Mouse (Mus musculus): Measurements from ENCODE around the gene Tm9sf1. TPM values are rescaled to one million over a fixed set of nuclear protein-coding genes. Genes with fewer than 3 reads are reported as not detected.

The Tm9sf1 gene
- total RNA-seq, 2 experiments from 2014 or later = 42.2 to 49.7 TPM

DNA sequence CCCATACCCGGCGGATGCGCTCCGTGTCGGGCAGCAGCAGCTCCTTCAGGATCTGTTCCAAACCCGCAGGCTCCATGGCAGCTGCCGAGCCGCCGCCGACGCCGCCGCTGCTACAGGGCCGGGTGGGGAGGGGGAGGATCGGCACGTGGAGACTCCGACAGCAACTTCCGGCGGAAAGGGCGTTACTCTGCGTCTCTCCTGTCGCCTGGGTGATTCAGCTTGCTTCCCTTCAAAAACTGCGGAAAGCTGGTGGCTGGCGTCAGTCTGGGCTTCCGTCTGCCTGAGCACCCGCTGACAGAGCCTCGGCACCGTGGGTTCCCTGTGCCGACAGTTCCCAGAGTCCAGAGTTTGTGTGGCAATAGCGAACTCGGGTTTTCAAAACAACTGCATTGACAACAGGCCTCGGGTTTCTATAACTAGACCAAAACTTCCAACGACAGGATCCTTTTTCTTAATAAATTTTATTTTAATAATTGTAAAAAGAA is 8.0 kb downstream of the Tm9sf1 start, which contains the start of gene Ipo4:
Gene Ipo4, minus strand, starts transcription at position 435 of the 485 bp plus-strand sequence.
- peak; percentile 79 for DNase-seq (ENCODE audit: extremely low spot score in 1 of 2, low spot score in 1 of 2)

DNA sequence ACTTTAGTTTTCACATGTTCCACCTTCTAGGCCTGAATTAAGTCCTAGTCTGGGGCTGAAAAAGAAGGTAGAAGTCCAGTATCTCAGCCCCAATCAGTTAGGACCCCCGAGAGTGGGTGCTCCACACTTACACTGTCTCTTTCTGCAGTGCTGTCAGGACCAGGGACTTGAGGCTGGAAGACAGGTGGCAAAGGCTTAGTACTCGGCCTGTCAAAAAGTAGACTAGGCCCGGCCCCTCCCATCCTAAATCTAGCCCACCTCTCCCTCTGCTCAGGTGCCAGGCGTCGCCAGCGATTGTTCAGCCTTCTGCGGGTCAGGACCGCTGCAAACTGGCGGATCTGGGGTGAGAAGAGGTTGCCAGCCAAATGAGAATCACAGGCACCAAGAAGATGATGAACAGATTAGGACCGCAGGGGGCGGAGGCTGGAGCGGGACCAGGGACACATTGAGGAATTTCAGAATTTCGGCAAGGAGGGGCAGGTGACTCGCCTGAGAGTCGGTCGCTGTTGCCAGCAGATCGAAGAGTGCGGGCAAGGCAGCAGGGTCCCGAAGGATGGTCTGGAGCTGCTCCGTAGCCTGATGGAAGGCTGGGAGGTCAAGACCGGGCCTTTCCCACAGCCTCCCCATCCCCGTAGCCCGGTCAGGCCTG is 8.6 kb downstream of the Tm9sf1 start:
- peak in 1 of 2 experiments; percentile 24 for DNase-seq (ENCODE audit: extremely low spot score in 1 of 2, low spot score in 1 of 2)

DNA sequence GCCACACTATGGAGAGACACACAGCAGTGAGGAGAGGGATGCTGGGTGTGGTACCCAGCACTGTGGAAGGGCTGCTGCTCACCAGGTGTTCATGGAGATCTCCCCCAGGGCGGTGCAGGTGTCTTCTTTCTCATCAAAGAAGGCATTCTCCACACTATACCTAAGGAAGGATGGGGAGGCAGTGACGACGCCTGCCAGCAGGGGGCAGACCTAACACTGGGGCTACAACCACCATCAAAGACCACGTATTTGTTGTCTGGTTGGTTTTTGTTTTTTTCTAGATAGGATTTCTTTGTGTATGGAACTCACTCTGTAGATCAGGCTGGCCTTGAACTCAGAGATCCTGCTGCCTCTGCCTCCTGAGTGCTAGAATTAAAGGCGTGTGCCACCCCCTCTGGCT is 14.3 kb downstream of the Tm9sf1 start:
- peak in 1 of 2 experiments; percentile 66 for DNase-seq (ENCODE audit: extremely low spot score in 1 of 2, low spot score in 1 of 2)

DNA sequence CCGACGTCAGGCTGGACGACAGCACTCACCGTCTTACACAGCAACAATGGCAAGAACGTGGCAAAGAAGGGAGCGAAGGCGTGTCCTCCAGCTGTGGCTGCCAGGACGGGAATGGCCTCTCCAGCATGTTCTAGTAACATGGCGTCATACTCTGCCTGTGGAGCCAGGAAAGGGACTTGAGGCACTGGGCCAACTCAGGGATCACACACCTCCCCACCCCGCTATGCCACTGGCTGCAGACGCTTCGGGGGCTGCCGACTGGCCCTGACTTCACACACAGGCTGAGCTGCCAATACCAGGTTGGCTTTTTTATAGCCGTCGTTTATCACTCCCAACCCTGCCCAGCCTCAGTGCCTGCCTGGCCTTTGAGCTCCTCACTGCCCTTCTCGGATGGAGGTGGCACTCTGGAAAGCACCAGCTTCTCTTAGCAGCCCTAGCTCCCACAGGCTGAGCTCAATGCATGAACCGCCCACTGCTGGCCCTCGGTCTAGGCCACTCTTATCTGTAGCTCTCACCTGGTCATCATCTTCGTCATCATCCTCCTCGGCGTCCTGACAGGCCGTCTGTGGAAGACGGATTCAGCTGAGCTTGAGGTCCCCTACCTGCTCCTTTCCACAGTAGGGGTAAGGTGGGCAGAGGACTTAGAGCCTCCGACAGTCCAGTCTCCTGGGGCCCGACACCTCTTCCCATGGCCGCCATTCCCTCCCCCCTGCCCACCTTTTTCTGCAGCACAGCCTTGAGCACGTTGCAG is 15.4 kb downstream of the Tm9sf1 start:
- no peak for DNase-seq (ENCODE audit: extremely low spot score in 1 of 2, low spot score in 1 of 2)

DNA sequence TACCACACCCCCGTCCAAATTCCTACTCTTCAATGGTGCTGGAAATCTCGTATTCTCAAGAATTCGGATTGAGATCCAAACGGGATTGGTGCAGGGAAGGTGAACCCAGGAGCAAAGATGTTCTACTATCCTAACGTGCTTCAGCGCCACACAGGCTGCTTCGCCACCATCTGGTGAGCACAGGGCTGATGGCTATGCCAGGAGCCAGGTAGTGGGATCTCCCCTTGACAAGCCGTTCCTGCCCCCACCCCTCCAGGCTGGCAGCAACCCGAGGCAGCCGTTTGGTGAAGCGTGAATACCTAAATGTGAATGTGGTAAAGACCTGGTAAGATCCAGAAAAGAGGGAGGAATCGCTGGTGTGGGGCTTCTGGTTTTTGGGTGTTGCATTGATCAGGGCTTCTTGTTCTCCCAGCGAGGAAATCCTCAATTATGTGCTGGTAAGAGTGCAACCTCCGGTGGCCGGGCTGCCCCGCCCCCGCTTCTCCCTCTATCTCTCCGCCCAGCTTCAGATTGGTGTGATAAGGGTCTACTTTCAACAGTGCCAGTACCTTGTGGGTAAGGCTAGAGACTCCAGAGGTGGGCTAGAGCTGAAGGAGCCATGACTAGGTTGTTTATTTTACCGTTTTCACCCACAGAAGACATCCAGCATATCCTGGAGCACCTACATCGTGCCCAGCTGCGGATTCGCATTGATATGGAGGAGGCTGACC is 25.0 kb downstream of the Tm9sf1 start:
- no peak for DNase-seq (ENCODE audit: extremely low spot score in 1 of 2, low spot score in 1 of 2)

DNA sequence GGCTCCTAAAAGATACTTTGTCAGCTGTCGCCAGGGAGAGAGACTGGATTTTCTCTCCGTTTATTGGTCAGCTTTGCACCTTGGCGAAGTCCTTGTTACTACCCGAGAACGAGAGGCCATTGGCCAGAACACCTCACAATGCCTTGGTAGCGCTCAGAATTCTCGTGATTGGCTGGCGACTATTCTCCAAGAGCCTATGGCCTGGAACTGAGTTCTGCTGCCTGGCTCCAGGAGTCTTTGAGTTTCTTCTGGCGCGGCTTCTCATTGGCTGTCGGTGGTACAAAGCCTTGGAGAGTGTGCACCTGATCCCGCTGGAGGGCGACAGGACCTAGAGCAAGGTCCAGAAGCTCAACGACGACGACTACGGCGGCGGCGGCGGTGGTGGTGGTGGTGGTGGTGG is 25.8 kb downstream of the Tm9sf1 start, which contains the start of gene Rec8:
Gene Rec8, plus strand, starts transcription at position 216 of the 400 bp plus-strand sequence.
- DNase-seq (ENCODE audit: extremely low spot score in 1 of 2, low spot score in 1 of 2) = no peak

DNA sequence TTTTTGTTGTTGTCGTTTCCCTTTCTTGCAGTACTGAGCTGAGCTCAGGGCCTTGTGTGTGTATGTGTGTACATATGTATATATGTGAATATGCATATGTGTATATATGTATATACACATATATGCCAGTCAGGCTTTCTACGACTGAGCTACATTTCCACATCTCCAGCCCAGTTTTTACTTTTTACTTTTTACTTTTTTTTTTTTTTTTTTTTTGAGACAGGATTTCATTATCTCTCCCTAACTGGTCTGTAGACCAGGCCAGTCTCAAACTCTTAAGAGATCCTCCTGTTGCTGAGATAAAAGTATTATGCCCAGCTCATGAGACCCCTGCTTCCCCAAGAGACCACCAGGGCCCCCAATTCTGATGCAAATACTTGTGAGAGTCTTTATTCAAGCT is 26.8 kb downstream of the Tm9sf1 start:
- DNase-seq (ENCODE audit: extremely low spot score in 1 of 2, low spot score in 1 of 2) = no peak

DNA sequence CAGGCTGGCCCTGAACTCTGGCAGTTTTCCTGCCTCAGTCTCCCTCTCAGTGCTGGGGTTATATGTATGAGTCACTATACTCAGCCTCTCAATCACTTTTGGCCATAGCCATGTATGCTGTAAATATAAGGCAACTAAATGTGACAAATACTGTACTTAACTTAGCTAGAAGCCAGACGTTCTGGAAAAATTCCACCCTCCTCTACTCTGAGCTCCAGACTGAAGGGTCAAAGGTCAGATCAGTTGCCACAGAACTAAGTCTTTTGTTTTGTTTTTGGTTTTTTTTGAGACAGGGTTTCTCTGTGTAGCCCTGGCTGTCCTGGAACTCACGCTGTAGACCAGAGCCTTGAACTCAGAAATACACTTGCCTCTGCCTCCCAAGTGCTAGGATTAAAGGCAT is 27.7 kb downstream of the Tm9sf1 start:
- no peak for DNase-seq (ENCODE audit: extremely low spot score in 1 of 2, low spot score in 1 of 2)

DNA sequence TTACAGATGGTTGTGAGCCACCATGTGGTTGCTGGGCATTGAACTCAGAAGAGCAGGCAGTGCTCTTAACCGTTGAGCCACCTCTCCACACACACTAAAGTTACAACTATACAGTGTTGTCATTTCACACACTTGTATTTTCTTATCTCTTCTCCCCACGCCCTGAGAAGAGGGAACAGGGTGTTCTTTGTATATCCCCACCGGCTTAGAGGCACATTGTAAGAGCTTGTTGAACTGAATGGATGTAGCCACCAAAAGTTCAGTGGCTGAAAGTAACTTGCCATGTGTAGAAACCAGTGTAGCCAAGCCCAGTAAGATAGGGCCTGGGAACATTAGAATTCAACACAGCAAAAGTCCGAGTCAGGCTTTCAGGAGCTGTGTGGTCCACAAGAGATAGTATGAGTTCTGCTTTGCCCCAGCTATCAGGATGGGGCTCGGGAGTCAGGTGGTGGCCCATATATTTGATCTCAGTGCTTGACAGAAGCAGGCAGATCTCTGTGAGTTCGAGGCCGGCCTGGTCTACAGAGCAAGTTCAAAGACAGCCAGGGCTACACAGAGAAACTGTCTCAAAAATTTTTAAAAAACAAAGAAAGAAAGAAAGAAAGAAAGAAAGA is 28.9 kb downstream of the Tm9sf1 start:
- DNase-seq (ENCODE audit: extremely low spot score in 1 of 2, low spot score in 1 of 2) = no peak

DNA sequence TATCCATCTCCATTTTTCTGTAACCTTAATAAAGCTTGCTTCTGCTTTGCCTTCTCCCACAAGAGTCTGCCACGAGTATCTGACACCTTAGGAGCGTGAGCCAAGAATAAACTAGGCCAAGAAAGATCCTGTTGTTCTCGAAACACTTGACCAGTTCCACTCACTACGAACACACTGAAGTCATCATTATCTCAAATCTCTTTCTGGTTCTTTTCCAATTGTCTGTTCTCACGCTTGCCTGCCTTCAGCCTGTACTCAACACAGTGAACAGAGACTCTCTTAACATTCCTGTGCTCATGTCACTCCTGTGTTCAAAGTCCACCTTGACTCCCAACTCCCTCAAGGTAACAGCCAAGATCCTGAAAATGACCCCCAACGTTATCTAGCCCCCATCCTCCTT is 30.3 kb downstream of the Tm9sf1 start:
- DNase-seq (ENCODE audit: extremely low spot score in 1 of 2, low spot score in 1 of 2) = no peak

DNA sequence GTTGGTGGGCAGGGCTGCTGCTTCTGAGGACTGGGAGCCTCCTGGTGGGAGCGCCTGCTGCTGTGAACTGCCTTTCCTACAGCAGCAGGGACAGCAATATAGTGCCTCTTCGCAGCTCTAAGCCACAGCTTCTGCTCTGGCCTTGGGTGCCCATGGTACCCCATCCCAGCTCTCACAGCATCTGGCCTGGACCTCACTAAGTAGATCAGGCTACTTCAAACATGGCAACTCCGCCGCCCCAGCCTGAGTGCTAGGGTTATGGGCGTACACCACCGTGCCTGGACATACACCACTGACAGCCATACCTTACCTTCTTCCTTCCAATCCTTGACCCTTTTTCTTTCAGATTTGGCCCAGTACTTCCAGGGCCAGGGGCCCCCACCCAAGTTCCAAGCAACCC is 35.3 kb downstream of the Tm9sf1 start:
- no peak for DNase-seq (ENCODE audit: extremely low spot score in 1 of 2, low spot score in 1 of 2)

DNA sequence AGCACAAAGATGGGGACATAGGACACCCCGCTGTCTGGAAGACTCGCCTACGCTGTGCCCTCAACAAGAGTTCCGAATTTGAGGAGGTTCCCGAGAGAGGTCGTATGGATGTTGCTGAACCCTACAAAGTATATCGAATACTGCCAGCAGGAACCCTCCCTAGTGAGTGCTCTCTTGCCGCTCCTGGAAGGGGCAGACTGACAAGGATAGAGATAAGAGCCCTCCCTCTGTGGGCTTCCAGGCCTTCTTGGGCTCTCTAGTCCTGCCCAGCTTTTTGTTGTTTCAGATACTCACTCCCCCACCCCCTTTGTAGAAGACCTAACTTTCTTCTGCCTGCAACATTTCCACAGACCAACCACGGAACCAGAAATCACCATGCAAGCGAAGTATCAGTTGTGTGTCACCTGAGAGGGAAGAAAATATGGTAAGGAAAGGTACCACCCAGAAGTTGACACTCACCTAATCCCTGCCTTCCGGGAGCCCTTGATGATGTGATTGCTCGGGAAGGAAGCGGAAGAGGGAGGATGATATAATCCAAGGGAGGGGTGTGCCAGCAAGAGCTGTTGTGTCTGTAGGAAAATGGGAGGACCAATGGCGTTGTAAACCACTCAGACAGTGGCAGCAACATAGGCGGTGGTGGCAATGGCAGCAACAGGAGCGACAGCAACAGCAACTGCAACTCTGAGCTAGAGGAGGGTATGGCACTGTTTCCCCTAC is 37.7 kb downstream of the Tm9sf1 start:
- no peak for DNase-seq (ENCODE audit: extremely low spot score in 1 of 2, low spot score in 1 of 2)

DNA sequence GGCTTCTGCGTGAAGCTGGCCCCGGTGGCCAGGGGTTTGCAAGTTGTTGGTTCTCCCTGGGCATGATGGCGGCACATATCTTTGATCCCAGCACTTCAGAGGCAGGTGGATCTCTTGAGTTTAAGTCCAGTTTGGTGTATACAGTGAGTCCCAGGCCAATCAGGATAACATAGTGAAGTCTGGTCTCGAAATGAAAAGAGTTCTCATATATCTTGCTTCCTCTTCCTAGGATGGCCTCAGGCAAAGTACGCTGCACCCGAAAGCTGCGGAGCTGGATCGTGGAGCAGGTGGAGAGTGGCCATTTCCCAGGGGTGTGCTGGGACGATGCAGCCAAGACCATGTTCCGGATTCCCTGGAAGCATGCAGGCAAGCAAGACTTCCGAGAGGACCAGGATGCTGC is 38.8 kb downstream of the Tm9sf1 start:
- DNase-seq (ENCODE audit: extremely low spot score in 1 of 2, low spot score in 1 of 2) = no peak

DNA sequence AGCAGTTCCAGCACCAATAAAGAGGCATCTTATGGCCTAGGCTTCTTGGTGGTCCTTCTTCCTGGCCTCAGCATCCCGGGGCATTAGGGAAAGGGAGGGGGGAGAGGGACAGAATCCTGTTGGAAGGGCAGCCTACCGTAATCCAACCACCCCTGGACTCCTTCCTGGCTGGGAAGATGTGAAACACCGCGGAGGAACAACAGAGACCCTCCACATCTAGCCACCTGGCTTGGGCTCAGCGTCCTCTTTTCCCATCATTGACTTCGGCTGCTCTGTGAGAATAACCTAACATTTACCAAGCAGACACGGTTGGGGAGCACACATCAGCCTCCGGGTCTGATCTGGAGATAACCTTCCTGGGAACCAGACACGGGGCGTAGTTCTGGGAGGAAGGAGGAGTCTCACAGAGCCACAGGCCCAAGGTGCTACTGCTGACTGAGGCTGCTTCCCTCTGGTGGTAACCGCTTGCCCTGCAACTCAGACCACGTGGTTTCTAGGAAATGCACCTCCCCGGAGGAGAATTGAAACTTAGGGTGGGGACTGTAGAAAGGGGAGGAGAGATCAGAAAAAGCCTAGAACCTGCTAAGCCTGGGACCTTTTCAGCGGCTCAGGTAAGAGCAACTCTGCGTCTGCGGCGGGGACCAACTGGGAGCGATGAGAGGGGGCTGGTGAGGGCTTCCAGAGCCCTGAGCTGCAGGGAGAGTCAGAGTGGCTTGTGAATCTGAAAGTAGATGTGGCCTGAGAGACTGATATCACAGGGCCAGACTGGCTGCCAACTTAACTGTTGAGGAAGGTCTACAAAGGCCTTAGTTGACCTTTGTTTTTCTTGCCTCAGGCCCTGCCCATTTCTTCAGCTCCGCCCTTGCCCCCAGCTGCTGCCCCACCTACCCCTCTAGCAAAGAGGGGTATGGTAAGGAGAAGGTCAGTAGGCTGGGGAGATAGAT is 39.7 kb downstream of the Tm9sf1 start:
- peak; percentile 68 to 75 for DNase-seq (ENCODE audit: extremely low spot score in 1 of 2, low spot score in 1 of 2)

DNA sequence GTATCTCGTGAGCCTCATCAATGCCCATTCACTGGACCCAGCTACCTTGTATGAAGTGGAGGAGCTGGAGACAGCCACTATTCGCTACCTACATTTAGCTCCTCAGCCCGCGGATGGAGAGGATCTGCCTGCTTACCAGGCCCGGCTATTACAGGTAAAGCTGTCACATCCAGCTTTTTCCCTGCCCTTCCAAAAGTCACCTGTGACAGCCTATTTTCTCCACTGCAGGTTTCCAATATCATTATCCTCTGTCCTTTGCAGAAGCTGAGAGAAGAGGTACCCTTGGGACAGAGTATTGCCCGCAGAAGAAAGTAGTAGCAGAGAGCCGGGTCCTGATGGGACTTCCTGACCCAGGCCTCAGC is 40.4 kb downstream of the Tm9sf1 start, which contains the start of gene Irf9:
Gene Irf9, plus strand, starts transcription at position 301 of the 362 bp plus-strand sequence.
- no peak for DNase-seq (ENCODE audit: extremely low spot score in 1 of 2, low spot score in 1 of 2)

DNA sequence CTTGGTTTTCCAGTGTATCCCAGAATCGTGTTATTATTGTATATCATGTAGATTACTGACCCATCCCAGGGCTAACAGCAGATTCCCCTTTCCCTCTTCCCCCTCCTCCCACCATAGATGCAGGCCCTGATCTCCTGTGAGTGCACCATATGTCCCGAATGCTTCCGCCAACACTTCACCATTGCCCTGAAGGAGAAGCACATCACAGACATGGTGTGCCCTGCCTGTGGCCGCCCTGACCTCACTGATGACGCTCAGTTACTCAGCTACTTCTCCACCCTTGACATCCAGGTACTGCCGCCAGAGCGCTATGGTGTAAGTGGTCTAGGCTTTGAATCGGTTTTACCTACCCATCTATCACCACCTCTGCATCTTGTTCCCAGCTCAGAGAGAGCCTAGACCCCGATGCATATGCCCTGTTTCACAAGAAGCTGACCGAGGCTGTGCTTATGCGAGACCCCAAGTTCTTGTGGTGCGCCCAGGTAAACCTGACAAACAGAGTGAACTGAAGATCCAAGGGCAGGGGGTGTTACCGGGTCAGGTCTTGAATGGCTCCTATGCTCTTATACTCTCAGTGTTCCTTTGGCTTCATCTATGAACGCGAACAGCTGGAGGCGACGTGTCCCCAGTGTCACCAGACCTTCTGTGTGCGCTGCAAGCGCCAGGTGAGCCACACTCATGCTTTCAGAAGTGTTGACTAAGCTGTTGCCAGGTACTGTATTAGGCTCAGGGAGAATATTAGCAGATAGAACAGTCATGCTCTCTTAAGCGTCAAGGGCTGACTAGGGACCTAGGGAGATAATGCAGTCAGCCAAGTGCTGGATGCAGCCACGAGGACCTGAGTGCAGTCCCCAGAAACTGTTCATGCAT is 44.9 kb downstream of the Tm9sf1 start:
- no peak for DNase-seq (ENCODE audit: extremely low spot score in 1 of 2, low spot score in 1 of 2)

DNA sequence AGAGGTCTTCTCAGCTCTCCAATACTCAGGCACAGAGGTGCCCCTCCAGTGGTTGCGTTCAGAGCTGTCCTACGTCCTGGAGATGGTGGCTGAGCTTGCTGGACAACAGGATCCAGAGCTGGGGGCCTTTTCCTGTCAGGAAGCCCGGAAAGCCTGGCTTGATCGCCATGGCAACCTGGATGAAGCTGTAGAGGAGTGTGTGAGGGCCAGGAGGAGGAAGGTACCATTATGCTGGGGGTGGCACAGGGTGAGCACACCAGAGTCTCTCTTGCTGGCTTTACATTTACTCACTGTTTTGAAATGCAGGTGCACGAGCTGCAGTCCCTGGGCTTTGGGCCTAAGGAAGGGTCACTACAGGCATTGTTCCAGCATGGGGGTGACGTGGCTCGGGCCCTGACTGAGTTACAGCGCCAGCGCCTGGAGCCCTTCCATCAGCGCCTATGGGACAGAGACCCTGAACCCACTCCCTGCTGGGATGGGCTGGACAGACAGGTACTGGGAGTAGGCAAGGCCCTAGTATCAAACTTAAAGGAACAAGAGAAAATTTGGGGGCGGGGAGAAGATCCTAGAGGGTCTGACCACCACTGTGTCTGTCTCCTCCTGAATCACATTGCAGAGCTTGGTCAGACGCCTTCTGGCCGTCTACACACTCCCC is 47.4 kb downstream of the Tm9sf1 start:
- DNase-seq (ENCODE audit: extremely low spot score in 1 of 2, low spot score in 1 of 2) = no peak

DNA sequence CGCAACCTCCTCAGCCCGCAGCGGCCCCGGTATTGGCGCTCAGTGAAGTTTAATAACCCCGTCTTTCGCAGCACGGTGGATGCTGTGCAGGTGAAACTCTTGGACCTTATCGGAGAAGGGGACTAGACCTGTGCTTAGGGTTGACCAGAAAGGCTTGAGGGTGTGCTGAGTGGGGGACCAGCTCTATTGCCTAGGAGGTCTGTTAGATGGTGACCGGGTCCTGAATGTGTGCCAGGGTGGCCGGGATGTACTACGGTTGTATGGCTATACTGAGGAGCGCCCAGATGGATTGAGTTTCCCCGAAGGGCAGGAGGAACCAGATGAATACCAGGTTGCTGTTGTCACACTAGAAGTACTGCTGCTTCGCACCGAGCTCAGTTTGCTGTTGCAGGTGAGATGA is 51.4 kb downstream of the Tm9sf1 start:
- DNase-seq (ENCODE audit: extremely low spot score in 1 of 2, low spot score in 1 of 2) = no peak

Data from layer of hippocampus, postnatal 25 days (tissue).